Mouse (Mus musculus): Measurements from ENCODE around the gene Cyp2c54. TPM values are rescaled to one million over a fixed set of nuclear protein-coding genes. Genes with fewer than 3 reads are reported as not detected.
"Not testable (repeated sequence)": the region's sequence is repeated elsewhere in the genome, so short reads cannot be mapped to it uniquely, and the experiment has no call there.

The Cyp2c54 gene
- total RNA-seq (2012; rRNA removed) (not detected in 2 replicates), polyA plus RNA-seq (2012; ENCODE audit: insufficient read depth in 1 of 2, insufficient read length in 2 of 2, low read depth in 1 of 2, low replicate concordance in 2 of 2, missing spikeins in 1 of 2) (not detected)

DNA sequence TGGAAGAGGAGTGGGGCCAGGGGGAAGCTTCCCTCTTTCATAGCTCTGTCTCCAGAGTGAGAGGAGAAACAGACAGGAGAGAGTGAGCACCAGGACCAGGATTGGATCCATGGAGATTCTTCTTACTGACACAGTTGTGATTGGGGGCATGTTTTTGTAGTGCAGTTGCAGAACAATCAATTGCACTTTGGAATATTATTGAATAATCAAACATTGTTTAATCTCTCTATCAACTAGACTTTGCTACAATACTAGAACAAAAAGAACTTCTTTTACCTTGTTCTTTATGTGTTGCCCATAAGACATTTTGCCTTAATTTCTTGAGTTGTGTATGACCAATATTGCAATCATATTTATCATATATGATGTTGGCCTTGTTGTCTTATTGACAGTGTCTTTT is at the start of gene Cyp2c54:
Gene Cyp2c54, minus strand, starts transcription at position 127 of the 400 bp plus-strand sequence.
- no peak within 1 kb of the TSS for H3K4me3 ChIP-seq (ENCODE audit: control insufficient read depth in 1 of 2, insufficient read depth in 1 of 2, low read depth in 2 of 2, low read length in 2 of 2)
- no peak within 1 kb of the TSS for H3K27ac ChIP-seq (ENCODE audit: control insufficient read depth, low read depth, low read length)
- no peaks in the 10 kb centered on the region for H3K79me2 ChIP-seq (ENCODE audit: control insufficient read depth, insufficient read depth, low read length, poor library complexity)
- no peaks in the 10 kb centered on the region for H3K27me3 ChIP-seq (ENCODE audit: control insufficient read depth in 1 of 2, insufficient read depth in 2 of 2, low read length in 2 of 2)
- no peak for TF ChIP-seq NELFE (IDR thresholded peaks at IDR 0.05; ENCODE audit: low read depth, low read length)
- no peak for TF ChIP-seq NRF1 (IDR thresholded peaks at IDR 0.05; ENCODE audit: insufficient read depth, low read depth, low read length, poor library complexity, severe bottlenecking)
- no peak for TF ChIP-seq GATA1 (IDR thresholded peaks at IDR 0.05; ENCODE audit: low read depth, low read length)
- TF ChIP-seq POLR2AphosphoS5 (IDR thresholded peaks at IDR 0.05; ENCODE audit: borderline replicate concordance, low read depth, low read length): no peak
- no peak for TF ChIP-seq CHD2 (IDR thresholded peaks at IDR 0.05; ENCODE audit: low read length)
- TF ChIP-seq MYB (IDR thresholded peaks at IDR 0.05; ENCODE audit: low read depth, low read length): no peak
- TF ChIP-seq UBTF (IDR thresholded peaks at IDR 0.05; ENCODE audit: borderline replicate concordance, insufficient read depth, low read depth, low read length): no peak
- no peak for TF ChIP-seq ETS1 (IDR thresholded peaks at IDR 0.05; ENCODE audit: low read depth, low read length)
- TF ChIP-seq ZNF384 (IDR thresholded peaks at IDR 0.05; ENCODE audit: low read depth, low read length): no peak
- TF ChIP-seq MEF2A (IDR thresholded peaks at IDR 0.05; ENCODE audit: extremely low read depth, insufficient replicate concordance, low read depth, low read length, poor library complexity, severe bottlenecking): no peak
- no peak for TF ChIP-seq RAD21 (IDR thresholded peaks at IDR 0.05; ENCODE audit: low read depth, low read length)
- TF ChIP-seq CHD1 (IDR thresholded peaks at IDR 0.05; ENCODE audit: low read depth, low read length): no peak
- no peak for TF ChIP-seq MAFK (IDR thresholded peaks at IDR 0.05; ENCODE audit: borderline replicate concordance, low read depth, low read length)
- TF ChIP-seq RCOR1 (IDR thresholded peaks at IDR 0.05; ENCODE audit: low read depth, low read length): no peak
- TF ChIP-seq TAL1 (IDR thresholded peaks at IDR 0.05; ENCODE audit: low read length): no peak
- TF ChIP-seq TBP (IDR thresholded peaks at IDR 0.05; ENCODE audit: low read depth, low read length): no peak
- TF ChIP-seq MYC (IDR thresholded peaks at IDR 0.05; ENCODE audit: low read depth, low read length): no peak
- TF ChIP-seq JUND (IDR thresholded peaks at IDR 0.05; ENCODE audit: low read depth, low read length): no peak
- TF ChIP-seq MAZ (IDR thresholded peaks at IDR 0.05; ENCODE audit: low read depth, low read length): no peak
- no peaks in the 10 kb centered on the region for H3K4me1 ChIP-seq (ENCODE audit: control insufficient read depth in 1 of 2, insufficient read depth in 2 of 2, low read length in 2 of 2)
- no peak for DNase-seq (ENCODE audit: low read depth, low spot score)
- no peaks in the 10 kb centered on the region for H3K36me3 ChIP-seq (ENCODE audit: control insufficient read depth in 1 of 2, insufficient read depth in 2 of 2, low read length in 2 of 2)
- no peaks in the 10 kb centered on the region for H3K9me3 ChIP-seq (replicated peaks; ENCODE audit: insufficient read depth, low read length)
- no peak within 1 kb of the TSS for H3K9ac ChIP-seq (ENCODE audit: control insufficient read depth, low read depth, low read length, poor library complexity, severe bottlenecking)

DNA sequence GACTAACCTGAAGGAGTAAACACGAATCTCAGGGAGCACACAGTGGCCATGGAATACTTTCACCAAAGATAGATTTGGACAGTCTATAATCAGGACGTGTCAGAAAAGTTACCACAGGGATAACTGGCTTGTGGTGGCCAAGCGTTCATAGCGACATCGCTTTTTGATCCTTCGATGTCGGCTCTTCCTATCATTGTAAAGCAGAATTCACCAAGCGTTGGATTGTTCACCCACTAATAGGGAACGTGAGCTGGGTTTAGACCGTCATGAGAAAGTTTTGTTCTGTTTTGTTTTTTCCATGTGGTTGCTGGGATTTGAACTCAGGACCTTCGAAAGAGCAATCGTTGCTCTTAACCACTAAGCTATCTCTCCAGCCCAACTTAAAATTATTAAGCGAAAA is 46.0 kb upstream of the Cyp2c54 start:
- H3K36me3 ChIP-seq (ENCODE audit: control insufficient read depth in 1 of 2, insufficient read depth in 2 of 2, low read length in 2 of 2); H3K27ac ChIP-seq (ENCODE audit: control insufficient read depth, low read depth, low read length); DNase-seq (ENCODE audit: low read depth, low spot score): not testable (repeated sequence)

More for the DNA sequence above, 46.0 kb upstream of the Cyp2c54 start:
- H3K27me3 ChIP-seq (ENCODE audit: control insufficient read depth in 1 of 2, insufficient read depth in 2 of 2, low read length in 2 of 2); H3K9me3 ChIP-seq (replicated peaks; ENCODE audit: insufficient read depth, low read length); H3K4me3 ChIP-seq (ENCODE audit: control insufficient read depth in 1 of 2, insufficient read depth in 1 of 2, low read depth in 2 of 2, low read length in 2 of 2); H3K4me1 ChIP-seq (ENCODE audit: control insufficient read depth in 1 of 2, insufficient read depth in 2 of 2, low read length in 2 of 2); H3K79me2 ChIP-seq (ENCODE audit: control insufficient read depth, insufficient read depth, low read length, poor library complexity); H3K9ac ChIP-seq (ENCODE audit: control insufficient read depth, low read depth, low read length, poor library complexity, severe bottlenecking): not testable (repeated sequence)

All from MEL (cell line).